Mouse (Mus musculus) heart, postnatal 10 days (tissue): Measurements from ENCODE around the gene Tmem88b. TPM values are rescaled to one million over a fixed set of nuclear protein-coding genes. Genes with fewer than 3 reads are reported as not detected.
A peak's percentile ranks its signal among the peaks of the same experiment; 100 is the strongest.

Source experiments
- DNase-seq, 2 experiments: peaks; one replicate each; pipeline ENCODE4 v3.0.0; 2021
- intact Hi-C: fragments of 180-260 bp; cut with DNase I; formaldehyde crosslinking; loops from one replicate; pipeline ENCODE4 v1.15.1; 2025
- microRNA-seq, 2 experiments: library from miRNA; unstranded; fragments of <30 nt; microRNA quantifications; one replicate each; pipeline ENCODE4 v1.2.0; 2022
- total RNA-seq, 2 experiments: library from RNA; stranded (reverse); gene quantifications; 2 replicates each; pipeline ENCODE4 v1.2.3; 2021

The Tmem88b gene
- total RNA-seq, 2 experiments from 2014 or later: 2.0 to 2.3 TPM

- intact Hi-C loops: no loop called here
- peak; percentile 52 to 63 for DNase-seq
Observed at GRCm38 (mm10) chr4:155734951-155735702, 50.5 kb downstream of the Tmem88b start.

- intact Hi-C loops: no loop called here
- peak; percentile 89 to 92 for DNase-seq
Observed at GRCm38 (mm10) chr4:155734350-155734941, 51.2 kb downstream of the Tmem88b start, which contains the start of gene Tmem240. Gene Tmem240, plus strand, starts transcription at chr4:155734800.

- DNase-seq: no peak
- intact Hi-C loops: no loop called here
Observed at GRCm38 (mm10) chr4:155733267-155733666, 52.4 kb downstream of the Tmem88b start.

Small RNAs within 50 kb of the gene (microRNA-seq; reads per million reads assigned to microRNA genes)
- 0 reads per million in 2 experiments for gene Gm27743

Other genes starting within 250 kb of the Tmem88b start
- gene Nadk, start 223.5 kb downstream of the Tmem88b start, total RNA-seq: 10 to 100 TPM; 34.8 to 42.4 TPM
- gene Slc35e2, start 184.5 kb downstream of the Tmem88b start, total RNA-seq: 10 to 100 TPM; 12.2 to 13.1 TPM
- gene Cdk11b, start 161.0 kb downstream of the Tmem88b start, total RNA-seq: 10 to 100 TPM; 28.5 to 30.1 TPM
- not detected for gene Gm10563, start 140.5 kb downstream of the Tmem88b start, total RNA-seq
- 10 to 100 TPM; 24.9 to 25.9 TPM for gene Mmp23, start 132.5 kb downstream of the Tmem88b start, total RNA-seq
- gene Mib2, start 116.7 kb downstream of the Tmem88b start, total RNA-seq: 10 to 100 TPM; 21.9 to 22.5 TPM
- gene Fndc10, start 91.5 kb downstream of the Tmem88b start, total RNA-seq: 1 to 10 TPM; 2.9 to 4.3 TPM
- 10 to 100 TPM; 58.3 to 59.2 TPM for gene Ssu72, start 81.1 kb downstream of the Tmem88b start, total RNA-seq
- gene Tmem240, start 51.1 kb downstream of the Tmem88b start, total RNA-seq: under 1 TPM; 0.47 to 0.69 TPM
- 10 to 100 TPM; 67.1 to 73.1 TPM for gene Atad3a, start 24.8 kb downstream of the Tmem88b start, total RNA-seq
- gene Vwa1, start 11.2 kb downstream of the Tmem88b start, total RNA-seq: 10 to 100 TPM; 14.0 to 15.8 TPM
- gene Ankrd65, start 4.6 kb upstream of the Tmem88b start, total RNA-seq: not detected
- 10 to 100 TPM; 77.2 to 83.5 TPM for gene Mrpl20, start 17.0 kb upstream of the Tmem88b start, total RNA-seq
- gene Ccnl2, start 26.6 kb upstream of the Tmem88b start, total RNA-seq: 10 to 100 TPM; 49.9 to 50.6 TPM
- 10 to 100 TPM; 84.8 to 91.3 TPM for gene Aurkaip1, start 45.4 kb upstream of the Tmem88b start, total RNA-seq
- gene Mxra8, start 53.8 kb upstream of the Tmem88b start, total RNA-seq: 10 to 100 TPM; 66.0 to 66.1 TPM
- gene Dvl1, start 61.5 kb upstream of the Tmem88b start, total RNA-seq: 10 to 100 TPM; 35.3 to 36.0 TPM
- gene Tas1r3, start 77.5 kb upstream of the Tmem88b start, total RNA-seq: under 1 TPM; 0.20 to 0.34 TPM
- gene Cptp, start 83.6 kb upstream of the Tmem88b start, total RNA-seq: 10 to 100 TPM in 1 of 2 experiments, 1 to 10 TPM in 1; 7.9 to 10.6 TPM
- gene Ints11, start 83.7 kb upstream of the Tmem88b start, total RNA-seq: 10 to 100 TPM; 16.6 to 20.9 TPM
- gene Pusl1, start 105.9 kb upstream of the Tmem88b start, total RNA-seq: 10 to 100 TPM; 18.1 to 19.1 TPM
- 10 to 100 TPM; 20.3 to 21.7 TPM for gene Acap3, start 105.9 kb upstream of the Tmem88b start, total RNA-seq
- 10 to 100 TPM; 62.4 to 66.9 TPM for gene Ube2j2, start 158.0 kb upstream of the Tmem88b start, total RNA-seq
- 10 to 100 TPM; 17.8 to 24.8 TPM for gene C1qtnf12, start 176.4 kb upstream of the Tmem88b start, total RNA-seq
- gene B3galt6, start 206.8 kb upstream of the Tmem88b start, total RNA-seq: 1 to 10 TPM; 3.4 to 3.7 TPM
- 100 to 1,000 TPM; 105 to 108 TPM for gene Sdf4, start 207.0 kb upstream of the Tmem88b start, total RNA-seq
- under 1 TPM; 0.62 to 0.93 TPM for gene Tnfrsf4, start 228.0 kb upstream of the Tmem88b start, total RNA-seq
- gene Tnfrsf18, start 240.3 kb upstream of the Tmem88b start, total RNA-seq: under 1 TPM in 1 of 2 experiments, not detected in 1; 0.29 TPM